Mouse (Mus musculus) liver, embryonic 16.5 days (tissue): ENCODE data around the gene Tln2. TPM values are rescaled to one million over a fixed set of nuclear protein-coding genes. Genes with fewer than 3 reads are reported as not detected.

ENCODE experiments used
- ATAC-seq: fragments of 200-750 bp; cut with Nextera tagmentation; 2 replicates; pipeline ENCODE4 v1.8.0; 2017; ENCODE audit warnings: low read depth, mild to moderate bottlenecking, moderate number of reproducible peaks, moderate library complexity
- H3K27ac ChIP-seq: fragments of 300-500 bp; sonication (generic); 2 replicates; pipeline ENCODE4 v1.5.1; 2014; ENCODE audit warnings: mild to moderate bottlenecking, low read length
- H3K27me3 ChIP-seq: fragments of 300-500 bp; sonication (generic); 2 replicates; pipeline ENCODE4 v1.6.1; 2014; ENCODE audit warnings: low read depth, low read length, mixed read lengths; ENCODE audit not compliant: control insufficient read depth, insufficient read depth
- H3K36me3 ChIP-seq: fragments of 300-500 bp; sonication (generic); 2 replicates; pipeline ENCODE4 v1.6.1; 2014; ENCODE audit warnings: mild to moderate bottlenecking; ENCODE audit not compliant: control insufficient read depth, insufficient read depth
- H3K4me1 ChIP-seq: fragments of 300-500 bp; sonication (generic); 2 replicates; pipeline ENCODE4 v1.6.1; 2014; ENCODE audit warnings: low read depth, low read length, mixed read lengths; ENCODE audit not compliant: control insufficient read depth
- H3K4me2 ChIP-seq: fragments of 300-500 bp; sonication (generic); 2 replicates; pipeline ENCODE4 v1.6.1; 2014; ENCODE audit warnings: low read depth, low read length, mixed read lengths
- H3K4me3 ChIP-seq: fragments of 300-500 bp; sonication (generic); 2 replicates; pipeline ENCODE4 v1.5.1; 2014; ENCODE audit warnings: low read depth, mild to moderate bottlenecking, low read length
- H3K9ac ChIP-seq: fragments of 300-500 bp; sonication (generic); 2 replicates; pipeline ENCODE4 v1.6.1; 2014; ENCODE audit warnings: low read depth, low read length
- H3K9me3 ChIP-seq: fragments of 300-500 bp; sonication (generic); replicated peaks from 2 replicates; pipeline ENCODE4 v1.6.1; 2016; ENCODE audit warnings: low read length; ENCODE audit not compliant: control insufficient read depth
- WGBS: fragments of 180-500 bp; shearing (Covaris S2); extraction: QIAGEN DNeasy Blood & Tissue Kit; methylation state at CpG from one replicate; pipeline ENCODE4 v1.1.7; 2014; ENCODE audit not compliant: insufficient replicate concordance; 5-methylcytosine and 5-hydroxymethylcytosine counted together
- microRNA counts: library from miRNA; unstranded; fragments of <30 nt; microRNA quantifications from one replicate; lab custom pipeline; 2016
- microRNA-seq: library from miRNA; unstranded; fragments of <30 nt; microRNA quantifications from one replicate; pipeline ENCODE4, GENCODE M21; 2016
- polyA plus RNA-seq: library from polyadenylated mRNA; unstranded; fragments of >200 nt; fragmentation: Nextera tagmentation; extraction: Ambion mirVana; gene quantifications from 2 replicates; pipeline ENCODE4 v1.2.1, GENCODE M21; 2015

Gene Tln2
- polyA plus RNA-seq, 1 experiment from 2014 or later: 3.4 TPM

GRCm38 (mm10) chr9:67171409-67171808 lies 388.1 kb downstream of the Tln2 start:
- 77% methylated on average over 4 of the region's 4 CpGs for WGBS
- Histone ChIP-seq H3K36me3 (no peaks in the 10 kb centered on the region), H3K9ac (no peak overlapping the region), H3K27ac (no peak overlapping the region), H3K9me3 (0 out of 2 replicates have a peak, but pooled peaks cover 2% of the 10 kb centered on the region), H3K4me2 (no peak overlapping the region), H3K27me3 (no peaks in the 10 kb centered on the region), H3K4me1 (no peaks in the 10 kb centered on the region), H3K4me3 (no peak overlapping the region)
- ATAC-seq: no peak

- Histone ChIP-seq H3K27me3 (no peaks in the 10 kb centered on the region), H3K27ac (no peak overlapping the region), H3K36me3 (no peaks in the 10 kb centered on the region), H3K4me2 (no peak overlapping the region), H3K9me3 (0 out of 2 replicates have a peak, but pooled peaks cover 2% of the 10 kb centered on the region), H3K9ac (no peak overlapping the region), H3K4me1 (no peaks in the 10 kb centered on the region), H3K4me3 (no peak overlapping the region)
- 0 out of 2 replicates have a peak, but pooled peaks have one; percentile 48 for ATAC-seq
- 17% methylated on average over 8 of the region's 8 CpGs for WGBS
These were observed 388.7 kb downstream of the Tln2 start for GRCm38 (mm10) chr9:67170759-67171158.

- Histone ChIP-seq H3K9me3 (0 out of 2 replicates have a peak, but pooled peaks cover 2% of the 10 kb centered on the region), H3K4me1 (no peaks in the 10 kb centered on the region), H3K36me3 (no peaks in the 10 kb centered on the region), H3K4me3 (no peak overlapping the region), H3K27ac (no peak overlapping the region), H3K4me2 (no peak overlapping the region), H3K9ac (no peak overlapping the region), H3K27me3 (no peaks in the 10 kb centered on the region)
- 49% methylated on average over 3 of the region's 3 CpGs for WGBS
- ATAC-seq: no peak
These were observed 389.5 kb downstream of the Tln2 start for GRCm38 (mm10) chr9:67170047-67170446.

MicroRNAs within 50 kb of the gene (microRNA counts, 519-probe panel; counts per million panel counts)
- 2,301 counts per million, percentile 48 among the panel's probes with 10 or more counts for microRNA mmu-miR-190 (lab: Ali Mortazavi, UCI)

Small RNA genes lying within 50 kb of the gene (microRNA-seq; reads per million reads assigned to microRNA genes)
- 55.9 reads per million, percentile 48 among the genes with 10 or more reads in this experiment for gene Mir190a

Other genes with a start within 250 kb of the Tln2 start
- gene C2cd4b, start 199.7 kb upstream of the Tln2 start, polyA plus RNA-seq: not detected in 2 replicates